Mouse (Mus musculus): ENCODE results near the gene Gm20388. TPM values are rescaled to one million over a fixed set of nuclear protein-coding genes. Genes with fewer than 3 reads are reported as not detected.

Gene Gm20388
- polyA plus RNA-seq, 1 experiment from 2014 or later, result 7.4 TPM

DNA sequence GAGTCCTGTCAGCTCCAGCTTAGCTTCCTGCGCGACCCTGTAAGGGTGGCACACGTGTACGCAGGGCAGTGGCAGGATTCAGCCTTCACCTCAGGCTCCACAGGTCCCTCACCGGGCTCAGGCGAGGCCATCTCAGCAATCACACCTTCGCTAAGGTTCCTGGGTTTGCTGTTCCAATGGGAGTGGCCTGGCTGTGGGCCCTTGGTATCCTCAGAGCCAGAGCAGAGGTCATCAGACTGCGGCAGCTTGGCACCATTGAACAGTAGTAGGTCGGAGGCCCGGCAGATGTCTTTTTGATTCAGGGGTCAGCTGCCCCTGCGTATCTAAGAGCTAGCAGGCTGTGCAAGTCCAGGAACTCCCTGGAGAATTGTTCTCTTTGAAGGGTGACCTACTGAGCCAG lies 482.4 kb downstream of the Gm20388 start:
- Histone ChIP-seq H3K4me1 (ENCODE audit: control insufficient read depth, insufficient read depth, low read length) (peaks cover 13% of the 10 kb centered on the region), H3K36me3 (ENCODE audit: control insufficient read depth, insufficient read depth, low read length) (no peaks in the 10 kb centered on the region), H3K27ac (ENCODE audit: low read length) (no peak overlapping the region), H3K4me3 (replicated peaks; ENCODE audit: low read length) (no peak overlapping the region), H3K27me3 (ENCODE audit: control insufficient read depth, insufficient read depth, low read length) (no peaks in the 10 kb centered on the region), H3K9me3 (replicated peaks; ENCODE audit: control insufficient read depth, low read length) (no peaks in the 10 kb centered on the region), H3K4me2 (ENCODE audit: low read depth, low read length) (no peak overlapping the region), H3K9ac (ENCODE audit: low read length) (no peak overlapping the region)
- 80% methylated on average over 11 of the region's 11 CpGs for WGBS
- ATAC-seq (ENCODE audit: insufficient read depth, low FRiP score), result no peak

DNA sequence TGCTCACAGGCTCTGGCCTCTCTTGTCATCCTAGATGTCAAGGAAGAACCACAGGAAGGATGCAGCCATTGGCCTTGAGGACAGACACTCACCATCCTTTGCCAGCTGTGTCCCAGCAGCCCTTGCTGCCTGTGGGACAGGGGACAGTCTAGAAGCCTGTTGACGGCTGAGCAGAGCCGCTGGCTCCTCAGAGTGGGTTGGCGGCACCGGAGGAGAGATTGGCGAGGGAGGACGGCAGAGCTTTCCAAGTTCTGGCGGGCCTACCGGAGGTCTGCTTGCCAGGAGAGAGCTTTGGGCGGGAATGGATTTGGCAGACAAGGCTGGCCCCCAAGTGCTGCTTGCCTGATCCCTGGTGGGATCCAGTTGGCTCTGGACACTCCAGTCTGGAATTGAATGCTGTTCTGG lies 483.2 kb downstream of the Gm20388 start:
- Histone ChIP-seq H3K36me3 (ENCODE audit: control insufficient read depth, insufficient read depth, low read length) (no peaks in the 10 kb centered on the region), H3K9ac (ENCODE audit: low read length) (no peak overlapping the region), H3K27ac (ENCODE audit: low read length) (no peak overlapping the region), H3K27me3 (ENCODE audit: control insufficient read depth, insufficient read depth, low read length) (no peaks in the 10 kb centered on the region), H3K4me1 (ENCODE audit: control insufficient read depth, insufficient read depth, low read length) (peaks cover 14% of the 10 kb centered on the region), H3K4me2 (ENCODE audit: low read depth, low read length) (no peak overlapping the region), H3K4me3 (replicated peaks; ENCODE audit: low read length) (no peak overlapping the region), H3K9me3 (replicated peaks; ENCODE audit: control insufficient read depth, low read length) (no peaks in the 10 kb centered on the region)
- 75% methylated on average over 9 of the region's 9 CpGs for WGBS
- no peak for ATAC-seq (ENCODE audit: insufficient read depth, low FRiP score)

DNA sequence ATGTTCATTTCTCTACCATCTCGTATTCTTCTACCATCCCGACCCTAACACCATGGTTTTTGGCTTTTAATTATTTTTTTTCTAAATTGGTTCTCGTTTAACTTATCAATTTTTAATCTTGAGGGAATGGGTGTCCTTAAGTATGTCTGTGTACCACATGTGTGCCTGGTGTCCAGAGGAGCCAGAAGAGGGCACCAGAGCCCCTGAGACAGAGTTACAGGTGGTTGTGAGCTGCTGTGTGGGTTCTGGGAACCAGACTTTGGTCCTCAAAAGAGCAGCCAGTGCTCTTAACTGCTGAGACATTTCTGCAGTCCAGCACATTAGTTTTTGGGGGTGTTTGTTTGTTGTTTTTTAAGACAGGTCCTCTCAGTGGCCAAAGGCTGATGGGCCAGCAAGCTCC lies 485.3 kb downstream of the Gm20388 start:
- Histone ChIP-seq H3K4me3 (replicated peaks; ENCODE audit: low read length) (no peak overlapping the region), H3K9me3 (replicated peaks; ENCODE audit: control insufficient read depth, low read length) (no peaks in the 10 kb centered on the region), H3K9ac (ENCODE audit: low read length) (no peak overlapping the region), H3K27ac (ENCODE audit: low read length) (no peak overlapping the region), H3K4me1 (ENCODE audit: control insufficient read depth, insufficient read depth, low read length) (peaks cover 20% of the 10 kb centered on the region), H3K4me2 (ENCODE audit: low read depth, low read length) (no peak overlapping the region), H3K27me3 (ENCODE audit: control insufficient read depth, insufficient read depth, low read length) (no peaks in the 10 kb centered on the region), H3K36me3 (ENCODE audit: control insufficient read depth, insufficient read depth, low read length) (no peaks in the 10 kb centered on the region)
- ATAC-seq (ENCODE audit: insufficient read depth, low FRiP score), result no peak
- WGBS, result 99% methylated on average over 3 of the region's 3 CpGs

DNA sequence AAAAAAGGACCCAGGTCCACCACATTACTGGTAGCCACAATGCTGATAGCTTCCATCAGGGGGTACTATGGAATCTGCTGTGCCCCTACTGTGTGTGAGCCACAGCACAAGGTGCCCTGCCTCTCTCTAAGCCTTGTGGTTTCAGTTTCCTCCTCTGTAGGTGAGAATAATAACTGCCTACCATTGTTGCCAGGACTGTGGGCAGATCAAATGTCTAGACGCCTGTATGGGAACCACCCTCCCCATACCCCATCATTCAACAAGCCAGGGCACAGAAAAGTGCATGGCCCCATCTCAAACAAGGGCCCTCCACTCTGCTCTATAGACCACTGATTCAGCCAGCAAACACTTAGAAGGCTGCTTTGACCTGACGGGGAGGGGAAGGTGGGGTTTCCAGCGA lies 486.1 kb downstream of the Gm20388 start:
- Histone ChIP-seq H3K4me2 (ENCODE audit: low read depth, low read length) (no peak overlapping the region), H3K9me3 (replicated peaks; ENCODE audit: control insufficient read depth, low read length) (no peaks in the 10 kb centered on the region), H3K27ac (ENCODE audit: low read length) (no peak overlapping the region), H3K36me3 (ENCODE audit: control insufficient read depth, insufficient read depth, low read length) (no peaks in the 10 kb centered on the region), H3K4me1 (ENCODE audit: control insufficient read depth, insufficient read depth, low read length) (peaks cover 19% of the 10 kb centered on the region), H3K4me3 (replicated peaks; ENCODE audit: low read length) (no peak overlapping the region), H3K27me3 (ENCODE audit: control insufficient read depth, insufficient read depth, low read length) (no peaks in the 10 kb centered on the region), H3K9ac (ENCODE audit: low read length) (no peak overlapping the region)
- WGBS, result 51% methylated on average over 3 of the region's 3 CpGs
- no peak for ATAC-seq (ENCODE audit: insufficient read depth, low FRiP score)

DNA sequence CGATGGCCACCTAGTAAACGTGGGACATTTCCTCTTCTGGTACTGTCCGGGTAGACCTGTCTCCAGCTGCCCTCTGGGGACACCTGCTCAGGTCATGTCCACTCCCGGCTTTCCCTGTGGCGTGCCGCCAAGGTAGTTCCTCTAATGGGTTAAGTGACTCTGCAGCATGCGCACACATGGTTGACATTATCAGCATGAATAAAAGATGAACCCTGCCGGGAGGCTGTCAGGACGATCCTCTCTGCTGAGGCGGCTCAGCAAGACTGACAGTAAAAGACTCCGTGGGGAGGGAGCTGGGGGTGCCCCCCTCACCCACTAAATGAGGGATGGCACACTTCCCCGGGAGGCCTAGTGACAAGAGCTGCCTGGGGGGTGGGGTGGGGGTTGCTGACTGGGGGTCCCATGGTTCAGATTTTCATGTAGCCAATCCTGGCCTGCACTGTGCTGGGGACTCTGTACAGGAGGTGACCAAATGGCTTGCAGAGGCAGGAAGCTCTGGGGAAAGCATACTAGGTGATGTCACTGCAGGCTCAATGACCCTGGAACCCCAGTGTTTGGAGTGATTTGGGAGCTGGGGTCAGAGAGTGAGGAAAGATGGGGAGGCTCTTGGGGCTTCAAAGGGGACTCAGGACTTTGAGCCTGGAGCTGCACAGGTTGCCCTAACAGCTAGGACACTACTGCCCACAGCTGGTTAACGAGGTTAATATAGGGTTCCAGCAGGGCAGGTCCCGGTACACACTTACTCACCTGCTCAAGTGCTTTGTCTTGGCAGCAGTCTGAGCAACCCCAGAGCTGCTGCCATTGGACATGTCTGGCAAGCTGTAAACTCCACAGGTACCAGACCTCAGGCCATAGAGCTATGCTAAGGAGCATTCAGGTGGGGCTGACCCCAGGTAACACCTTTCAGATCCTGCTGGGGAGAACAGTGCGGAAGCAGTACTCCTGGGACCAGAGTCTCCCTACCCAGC lies 487.1 kb downstream of the Gm20388 start:
- 62% methylated on average over 15 of the region's 15 CpGs for WGBS
- no peak for ATAC-seq (ENCODE audit: insufficient read depth, low FRiP score)
- no peak overlapping the region for H3K27ac ChIP-seq (ENCODE audit: low read length)

DNA sequence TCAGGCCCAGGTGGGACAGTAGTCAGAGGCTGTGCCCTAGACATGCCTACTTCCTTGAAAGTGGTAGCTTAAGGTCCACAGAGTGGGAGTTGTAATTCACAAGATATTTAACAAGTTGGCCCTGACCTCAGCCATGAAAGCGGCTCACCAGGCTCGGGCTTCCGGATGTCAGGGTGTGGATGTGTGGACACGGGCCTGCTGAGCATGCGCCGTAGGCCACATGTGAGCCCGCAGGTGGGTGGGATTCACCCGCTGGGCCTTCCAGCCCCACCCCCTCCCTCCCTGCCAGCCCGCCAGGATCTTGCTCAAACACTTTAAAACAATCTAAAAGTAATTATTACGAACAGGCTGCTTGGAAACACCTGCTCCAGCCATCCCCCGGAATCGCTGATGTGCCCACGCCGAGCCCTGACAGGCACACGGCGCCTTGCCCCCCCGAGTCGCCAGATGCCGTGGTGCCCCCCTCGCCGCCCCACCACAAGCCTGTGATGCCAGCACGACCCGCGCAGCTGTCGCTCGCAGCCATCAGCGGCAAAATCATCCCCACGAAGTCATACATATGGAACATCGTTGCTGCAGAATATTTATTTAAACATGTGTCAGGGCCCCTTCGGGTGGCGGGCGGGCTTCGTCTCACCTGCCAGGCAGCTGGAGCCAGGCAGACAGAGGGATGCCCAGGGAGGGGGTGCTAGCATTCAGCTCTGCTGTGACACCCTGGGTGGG lies 488.7 kb downstream of the Gm20388 start:
- peak overlapping the region; percentile 41 for H3K4me2 ChIP-seq (ENCODE audit: low read depth, low read length)
- no peaks in the 10 kb centered on the region for H3K27me3 ChIP-seq (ENCODE audit: control insufficient read depth, insufficient read depth, low read length)
- no peak overlapping the region for H3K27ac ChIP-seq (ENCODE audit: low read length)
- 32% methylated on average over 33 of the region's 33 CpGs for WGBS
- no peaks in the 10 kb centered on the region for H3K36me3 ChIP-seq (ENCODE audit: control insufficient read depth, insufficient read depth, low read length)
- H3K4me1 ChIP-seq (ENCODE audit: control insufficient read depth, insufficient read depth, low read length), result peaks cover 7% of the 10 kb centered on the region; the same call in 1 of the 2 replicates
- ATAC-seq (ENCODE audit: insufficient read depth, low FRiP score), result no peak
- peak overlapping the region; percentile 20; the same call in 1 of the 2 replicates for H3K4me3 ChIP-seq (replicated peaks; ENCODE audit: low read length)
- no peaks in the 10 kb centered on the region for H3K9me3 ChIP-seq (replicated peaks; ENCODE audit: control insufficient read depth, low read length)
- H3K9ac ChIP-seq (ENCODE audit: low read length), result peak overlapping the region; percentile 53; the same call in 1 of the 2 replicates

More for the DNA sequence above, 487.1 kb downstream of the Gm20388 start:
- no peaks in the 10 kb centered on the region for H3K9me3 ChIP-seq (replicated peaks; ENCODE audit: control insufficient read depth, low read length)
- no peak overlapping the region for H3K4me2 ChIP-seq (ENCODE audit: low read depth, low read length)
- no peak overlapping the region for H3K4me3 ChIP-seq (replicated peaks; ENCODE audit: low read length)
- no peaks in the 10 kb centered on the region for H3K36me3 ChIP-seq (ENCODE audit: control insufficient read depth, insufficient read depth, low read length)
- peaks cover 13% of the 10 kb centered on the region for H3K4me1 ChIP-seq (ENCODE audit: control insufficient read depth, insufficient read depth, low read length)
- H3K27me3 ChIP-seq (ENCODE audit: control insufficient read depth, insufficient read depth, low read length), result no peaks in the 10 kb centered on the region
- H3K9ac ChIP-seq (ENCODE audit: low read length), result no peak overlapping the region

DNA sequence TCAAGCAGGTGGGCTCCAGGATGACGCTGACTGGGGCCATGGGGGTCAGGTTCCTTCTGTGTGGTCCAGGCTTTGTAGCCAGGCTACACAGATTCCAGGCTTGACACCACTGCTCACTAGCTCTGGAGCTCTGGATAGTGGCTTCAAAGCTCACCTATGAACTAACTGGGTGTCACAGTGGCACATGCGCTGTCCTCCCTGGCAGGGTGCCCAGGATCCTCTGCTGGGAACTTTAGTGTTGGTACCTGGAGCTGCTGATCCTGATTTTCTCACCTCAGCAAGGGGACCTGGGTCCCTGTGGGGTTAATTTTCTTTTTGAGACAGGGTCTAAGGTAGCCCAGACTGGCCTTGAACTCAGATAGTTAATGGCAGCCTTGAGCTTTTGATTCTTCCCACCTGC lies 490.6 kb downstream of the Gm20388 start:
- no peaks in the 10 kb centered on the region for H3K9me3 ChIP-seq (replicated peaks; ENCODE audit: control insufficient read depth, low read length)
- WGBS, result 73% methylated on average over 2 of the region's 2 CpGs
- no peak overlapping the region for H3K9ac ChIP-seq (ENCODE audit: low read length)
- H3K27ac ChIP-seq (ENCODE audit: low read length), result no peak overlapping the region
- H3K4me3 ChIP-seq (replicated peaks; ENCODE audit: low read length), result no peak overlapping the region
- no peaks in the 10 kb centered on the region for H3K36me3 ChIP-seq (ENCODE audit: control insufficient read depth, insufficient read depth, low read length)
- no peak for ATAC-seq (ENCODE audit: insufficient read depth, low FRiP score)
- no peaks in the 10 kb centered on the region for H3K27me3 ChIP-seq (ENCODE audit: control insufficient read depth, insufficient read depth, low read length)
- no peak overlapping the region for H3K4me2 ChIP-seq (ENCODE audit: low read depth, low read length)
- peaks cover 7% of the 10 kb centered on the region; the same call in 1 of the 2 replicates for H3K4me1 ChIP-seq (ENCODE audit: control insufficient read depth, insufficient read depth, low read length)

DNA sequence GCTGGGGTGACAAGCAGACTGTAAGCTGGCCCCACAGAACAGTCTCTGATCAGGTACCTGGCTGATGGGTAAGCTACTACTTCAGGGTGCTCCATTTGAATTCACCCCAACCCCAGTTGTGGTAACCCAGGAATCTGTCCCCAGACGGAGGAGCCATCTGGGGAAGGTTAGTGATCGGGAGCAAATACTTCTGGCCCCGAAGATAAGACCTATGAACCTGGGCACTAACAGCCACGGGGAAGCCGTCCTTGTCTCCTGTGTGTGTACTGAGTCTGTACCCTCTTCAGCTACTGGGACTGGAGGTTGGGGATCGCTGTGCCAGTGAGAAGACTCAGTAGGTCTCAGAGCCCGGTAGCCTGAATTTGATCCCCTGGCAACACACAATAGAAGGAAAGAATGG lies 491.1 kb downstream of the Gm20388 start:
- H3K4me2 ChIP-seq (ENCODE audit: low read depth, low read length), result no peak overlapping the region
- no peak overlapping the region for H3K4me3 ChIP-seq (replicated peaks; ENCODE audit: low read length)
- no peak for ATAC-seq (ENCODE audit: insufficient read depth, low FRiP score)
- H3K27ac ChIP-seq (ENCODE audit: low read length), result no peak overlapping the region
- WGBS, result 84% methylated on average over 7 of the region's 7 CpGs
- H3K9me3 ChIP-seq (replicated peaks; ENCODE audit: control insufficient read depth, low read length), result no peaks in the 10 kb centered on the region
- H3K4me1 ChIP-seq (ENCODE audit: control insufficient read depth, insufficient read depth, low read length), result peaks cover 7% of the 10 kb centered on the region; the same call in 1 of the 2 replicates
- H3K27me3 ChIP-seq (ENCODE audit: control insufficient read depth, insufficient read depth, low read length), result no peaks in the 10 kb centered on the region
- no peaks in the 10 kb centered on the region for H3K36me3 ChIP-seq (ENCODE audit: control insufficient read depth, insufficient read depth, low read length)
- H3K9ac ChIP-seq (ENCODE audit: low read length), result no peak overlapping the region
